In the genomic region with DNA sequence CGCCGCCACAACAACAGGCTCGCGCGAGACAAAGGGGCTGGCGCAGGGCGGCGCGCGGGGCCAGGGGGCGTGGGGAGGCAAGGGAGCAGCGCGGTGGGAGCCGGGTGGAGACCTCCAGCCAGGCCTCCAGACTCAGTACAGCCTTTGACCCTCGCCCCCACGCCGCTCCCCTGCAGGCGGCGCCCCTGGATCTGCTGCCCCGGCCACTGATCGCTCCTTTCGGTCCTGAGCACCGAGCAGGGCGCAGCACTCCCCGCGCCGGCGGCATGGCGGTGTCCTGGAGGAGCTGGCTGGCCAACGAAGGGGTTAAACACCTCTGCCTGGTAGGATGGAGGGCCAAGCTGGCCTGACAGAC, we compare ENCODE assay signal across 8 mouse cellular contexts. TPM values are rescaled to one million over a fixed set of nuclear protein-coding genes. Genes with fewer than 3 reads are reported as not detected.
DNase-seq lines count a peak whose midpoint lies in the region; ATAC-seq lines count a peak whose summit lies in the region.

No protein-coding gene starts in this region.

- H3K4me3 ChIP-seq in megakaryocyte, embryonic 14.5 days (replicated peaks): peak overlapping the region; percentile 60
- H3K4me3 ChIP-seq in embryonic facial prominence, embryonic 12.5 days: peak overlapping the region; percentile 70
- peak overlapping the region; percentile 78 for H3K4me3 ChIP-seq in heart, embryonic 13.5 days
- H3K4me3 ChIP-seq in kidney, embryonic 16.5 days (ENCODE audit: low read length): peak overlapping the region; percentile 71
- H3K4me3 ChIP-seq in stomach, embryonic 15.5 days (replicated peaks): peak overlapping the region; percentile 68

- no peak for ATAC-seq in megakaryocyte, adult 5-6 weeks (ENCODE audit: poor library complexity, severe bottlenecking)
- ATAC-seq in embryonic facial prominence, embryonic 12.5 days (ENCODE audit: insufficient number of reproducible peaks, insufficient read depth, low FRiP score, low TSS enrichment): peak; percentile 95
- ATAC-seq in heart, embryonic 13.5 days (ENCODE audit: extremely low read depth, insufficient number of reproducible peaks, low FRiP score, low TSS enrichment): no peak; the same call in 1 of the 2 replicates
- peak; percentile 96 for ATAC-seq in kidney, embryonic 16.5 days (ENCODE audit: low FRiP score, low TSS enrichment)
- peak; percentile 92; the same call in 1 of the 2 replicates for ATAC-seq in stomach, embryonic 15.5 days (ENCODE audit: insufficient read depth, low FRiP score, low read depth)

- peak; percentile 53 for DNase-seq in lung, postnatal 14 days
- no peak for DNase-seq in left cerebral cortex, adult 11 months (ENCODE audit: low spot score)

- H3K36me3 ChIP-seq in megakaryocyte, embryonic 14.5 days (replicated peaks; ENCODE audit: low read length): no peaks in the 10 kb centered on the region
- no peaks in the 10 kb centered on the region for H3K36me3 ChIP-seq in embryonic facial prominence, embryonic 12.5 days
- no peaks in the 10 kb centered on the region for H3K36me3 ChIP-seq in heart, embryonic 13.5 days
- no peaks in the 10 kb centered on the region for H3K36me3 ChIP-seq in kidney, embryonic 16.5 days (ENCODE audit: insufficient read depth, low read length)
- 0 out of 2 replicates have a peak, but pooled peaks cover 3% of the 10 kb centered on the region for H3K36me3 ChIP-seq in stomach, embryonic 15.5 days

- peak overlapping the region; percentile 84 for H3K27ac ChIP-seq in embryonic facial prominence, embryonic 12.5 days
- H3K27ac ChIP-seq in heart, embryonic 13.5 days (replicated peaks): peak overlapping the region; percentile 81
- peak overlapping the region; percentile 82 for H3K27ac ChIP-seq in kidney, embryonic 16.5 days (ENCODE audit: low read length)
- H3K27ac ChIP-seq in stomach, embryonic 15.5 days: peak overlapping the region; percentile 76

- 0 out of 2 replicates have a peak, but pooled peaks cover 4% of the 10 kb centered on the region for H3K4me1 ChIP-seq in megakaryocyte, embryonic 14.5 days
- H3K4me1 ChIP-seq in embryonic facial prominence, embryonic 12.5 days: peaks cover 6% of the 10 kb centered on the region; the same call in 1 of the 2 replicates
- peaks cover 11% of the 10 kb centered on the region for H3K4me1 ChIP-seq in heart, embryonic 13.5 days
- 0 out of 2 replicates have a peak, but pooled peaks cover 6% of the 10 kb centered on the region for H3K4me1 ChIP-seq in kidney, embryonic 16.5 days (ENCODE audit: insufficient read depth, low read length)
- no peaks in the 10 kb centered on the region; the same call in 1 of the 2 replicates for H3K4me1 ChIP-seq in stomach, embryonic 15.5 days

- peak overlapping the region; percentile 59 for H3K4me2 ChIP-seq in embryonic facial prominence, embryonic 12.5 days (replicated peaks)
- H3K4me2 ChIP-seq in heart, embryonic 13.5 days: peak overlapping the region; percentile 76
- H3K4me2 ChIP-seq in kidney, embryonic 16.5 days (replicated peaks; ENCODE audit: low read depth, low read length): peak overlapping the region; percentile 66
- H3K4me2 ChIP-seq in stomach, embryonic 15.5 days: peak overlapping the region; percentile 70

- no peaks in the 10 kb centered on the region; the same call in 1 of the 2 replicates for H3K9me3 ChIP-seq in megakaryocyte, embryonic 14.5 days
- H3K9me3 ChIP-seq in embryonic facial prominence, embryonic 12.5 days: no peaks in the 10 kb centered on the region
- H3K9me3 ChIP-seq in heart, embryonic 13.5 days: no peaks in the 10 kb centered on the region
- H3K9me3 ChIP-seq in kidney, embryonic 16.5 days (ENCODE audit: low read length): no peaks in the 10 kb centered on the region
- no peaks in the 10 kb centered on the region for H3K9me3 ChIP-seq in stomach, embryonic 15.5 days

- peaks cover 3% of the 10 kb centered on the region for H3K27me3 ChIP-seq in megakaryocyte, embryonic 14.5 days (replicated peaks)
- H3K27me3 ChIP-seq in embryonic facial prominence, embryonic 12.5 days: no peaks in the 10 kb centered on the region
- H3K27me3 ChIP-seq in heart, embryonic 13.5 days (replicated peaks): no peaks in the 10 kb centered on the region
- H3K27me3 ChIP-seq in kidney, embryonic 16.5 days (ENCODE audit: insufficient read depth, low read length): no peaks in the 10 kb centered on the region
- H3K27me3 ChIP-seq in stomach, embryonic 15.5 days (replicated peaks): no peaks in the 10 kb centered on the region

- WGBS in embryonic facial prominence, embryonic 12.5 days: 0% methylated on average over 30 of the region's 30 CpGs
- 1% methylated on average over 28 of the region's 30 CpGs for WGBS in heart, embryonic 13.5 days
- 0% methylated on average over 22 of the region's 30 CpGs for WGBS in kidney, embryonic 16.5 days
- under 1% methylated on average over 30 of the region's 30 CpGs for WGBS in stomach, embryonic 15.5 days

- H3K9ac ChIP-seq in embryonic facial prominence, embryonic 12.5 days: peak overlapping the region; percentile 80
- H3K9ac ChIP-seq in heart, embryonic 13.5 days: peak overlapping the region; percentile 87
- peak overlapping the region; percentile 87 for H3K9ac ChIP-seq in kidney, embryonic 16.5 days (replicated peaks; ENCODE audit: low read length)
- H3K9ac ChIP-seq in stomach, embryonic 15.5 days: peak overlapping the region; percentile 46

RNA-seq across cellular contexts. Expression of a gene that starts 0.7 kb away (rescaled TPM):
- polyA plus RNA-seq in megakaryocyte, embryonic 14.5 days (2012; ENCODE audit: insufficient read depth, low replicate concordance): not detected in 2 replicates
- not detected in 2 replicates for total RNA-seq in megakaryocyte, adult 5-6 weeks (2015)
- total RNA-seq in megakaryocyte, adult 5-6 weeks (2017): not detected in 2 replicates
- polyA plus RNA-seq in embryonic facial prominence, embryonic 12.5 days (2016; fragmentation: Nextera tagmentation; extraction: Ambion mirVana): 6.9 and 8.7 TPM in 2 replicates
- polyA plus RNA-seq in heart, embryonic 13.5 days (2015; fragmentation: Nextera tagmentation; extraction: Ambion mirVana): 3.3 and 3.8 TPM in 2 replicates
- 5.9 and 6.6 TPM in 2 replicates for polyA plus RNA-seq in kidney, embryonic 16.5 days (2015; fragmentation: Nextera tagmentation; extraction: Ambion mirVana)
- 3.6 and 4.6 TPM in 2 replicates for polyA plus RNA-seq in stomach, embryonic 15.5 days (2015; fragmentation: Nextera tagmentation; extraction: Ambion mirVana)

Comparison
In these comparisons a context has a peak if more than half of its experiments do, and no peak if none do; other contexts are left out.
1. ATAC-seq: peak in embryonic facial prominence, embryonic 12.5 days (single experiment), kidney, embryonic 16.5 days (single experiment) and stomach, embryonic 15.5 days (single experiment); none in megakaryocyte, adult 5-6 weeks (single experiment) and heart, embryonic 13.5 days (single experiment).
2. Peak in every context shown above with its lines, with median percentiles within 50 percentile points of each other: H3K4me3 ChIP-seq, H3K27ac ChIP-seq, H3K4me2 ChIP-seq and H3K9ac ChIP-seq.